Mouse (Mus musculus): ENCODE results near the gene Maml2. TPM values are rescaled to one million over a fixed set of nuclear protein-coding genes. Genes with fewer than 3 reads are reported as not detected.

The Maml2 gene
- polyA plus RNA-seq, 1 experiment from 2014 or later, result 11.6 TPM

- Histone ChIP-seq H3K36me3 (no peaks in the 10 kb centered on the region), H3K27ac (ENCODE audit: poor library complexity, severe bottlenecking) (no peak overlapping the region), H3K4me3 (no peak overlapping the region), H3K9me3 (replicated peaks) (no peaks in the 10 kb centered on the region), H3K4me1 (replicated peaks) (peaks cover 77% of the 10 kb centered on the region), H3K4me2 (no peak overlapping the region), H3K27me3 (replicated peaks) (no peaks in the 10 kb centered on the region), H3K9ac (no peak overlapping the region)
- 20% methylated on average over 2 of the region's 2 CpGs for WGBS
- ATAC-seq (ENCODE audit: insufficient number of reproducible peaks, low FRiP score), result no peak
These were observed 13.3 kb downstream of the Maml2 start for GRCm38 (mm10) chr9:13311094-13311493.

DNA sequence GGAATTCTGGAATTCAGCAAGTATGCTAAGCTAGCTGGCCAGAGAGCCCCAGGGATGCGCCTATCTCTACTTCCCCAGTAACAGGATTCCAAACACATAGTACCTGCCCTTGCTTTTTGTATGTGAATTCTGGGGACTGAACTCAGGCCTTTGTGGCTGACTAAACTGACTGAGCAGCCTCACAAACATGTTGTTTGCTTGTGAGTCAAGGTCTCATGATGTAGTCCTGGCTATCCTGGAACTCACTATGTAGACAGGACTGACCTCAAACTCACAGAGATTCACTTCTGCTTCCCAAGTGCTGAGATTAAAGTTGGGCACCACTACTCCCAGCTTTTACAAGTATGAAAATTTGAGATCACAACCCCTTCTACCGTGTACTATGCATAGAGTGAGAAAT is 16.2 kb downstream of the Maml2 start:
- H3K4me3 ChIP-seq, result no peak overlapping the region
- 89% methylated on average over 2 of the region's 2 CpGs for WGBS
- ATAC-seq (ENCODE audit: insufficient number of reproducible peaks, low FRiP score), result no peak
- H3K9me3 ChIP-seq (replicated peaks), result no peaks in the 10 kb centered on the region
- H3K4me1 ChIP-seq (replicated peaks), result peaks cover 63% of the 10 kb centered on the region
- no peaks in the 10 kb centered on the region for H3K27me3 ChIP-seq (replicated peaks)
- H3K27ac ChIP-seq (ENCODE audit: poor library complexity, severe bottlenecking), result no peak overlapping the region
- no peaks in the 10 kb centered on the region for H3K36me3 ChIP-seq
- no peak overlapping the region for H3K4me2 ChIP-seq
- no peak overlapping the region for H3K9ac ChIP-seq

DNA sequence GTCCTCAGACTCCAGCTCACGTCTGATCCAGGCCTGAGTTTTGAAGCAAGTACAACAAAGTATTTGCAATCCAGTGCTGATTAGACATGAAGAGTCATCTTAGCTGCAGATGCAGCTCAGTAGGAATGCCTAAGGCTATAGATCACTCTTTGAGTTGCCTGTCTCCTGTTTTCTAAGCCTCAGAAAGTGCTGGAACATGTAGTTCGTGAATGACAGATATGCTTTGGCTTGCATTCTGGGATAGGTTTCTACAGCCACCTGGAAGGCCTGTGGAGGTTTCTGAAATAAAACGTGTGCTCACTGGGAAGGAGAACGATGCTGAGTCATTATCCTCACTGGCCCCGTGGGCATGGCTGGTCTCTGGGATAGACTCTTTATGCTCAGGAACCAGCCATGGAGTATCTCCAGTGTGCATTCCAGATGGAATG is 16.8 kb downstream of the Maml2 start:
- H3K9ac ChIP-seq, result no peak overlapping the region
- H3K4me3 ChIP-seq, result no peak overlapping the region
- no peaks in the 10 kb centered on the region for H3K36me3 ChIP-seq
- no peaks in the 10 kb centered on the region for H3K27me3 ChIP-seq (replicated peaks)
- WGBS, result 50% methylated on average over 5 of the region's 5 CpGs
- H3K4me2 ChIP-seq, result no peak overlapping the region
- no peak overlapping the region for H3K27ac ChIP-seq (ENCODE audit: poor library complexity, severe bottlenecking)
- H3K9me3 ChIP-seq (replicated peaks), result no peaks in the 10 kb centered on the region
- H3K4me1 ChIP-seq (replicated peaks), result peaks cover 62% of the 10 kb centered on the region
- ATAC-seq (ENCODE audit: insufficient number of reproducible peaks, low FRiP score), result no peak

DNA sequence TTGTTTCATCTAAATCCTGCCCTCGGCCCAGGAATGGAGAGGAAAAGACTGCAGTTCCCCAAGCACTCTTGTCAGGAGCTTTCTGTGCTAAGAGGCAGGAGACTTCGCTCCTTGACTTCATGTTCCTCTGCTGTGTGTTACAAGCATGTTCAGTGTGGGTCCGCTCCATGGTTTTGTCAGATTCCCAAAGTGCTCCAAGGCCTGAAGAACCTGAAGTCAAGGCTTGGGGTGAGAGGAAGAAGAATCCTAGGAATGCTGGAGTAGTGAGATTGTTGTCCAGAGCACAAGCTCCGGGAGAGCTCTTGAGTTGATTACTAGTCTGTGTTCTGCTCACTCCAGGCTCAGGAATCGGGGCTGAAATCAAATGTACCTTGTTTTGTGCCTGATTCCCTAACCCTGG is 17.6 kb downstream of the Maml2 start:
- no peaks in the 10 kb centered on the region for H3K27me3 ChIP-seq (replicated peaks)
- no peak overlapping the region for H3K4me3 ChIP-seq
- peak overlapping the region; percentile 16 for H3K4me2 ChIP-seq
- ATAC-seq (ENCODE audit: insufficient number of reproducible peaks, low FRiP score), result no peak
- H3K27ac ChIP-seq (ENCODE audit: poor library complexity, severe bottlenecking), result peak overlapping the region; percentile 40
- H3K9me3 ChIP-seq (replicated peaks), result no peaks in the 10 kb centered on the region
- no peaks in the 10 kb centered on the region for H3K36me3 ChIP-seq
- 0 out of 2 replicates have a peak overlapping the region, but pooled peaks have one; percentile 48 for H3K9ac ChIP-seq
- 43% methylated on average over 5 of the region's 5 CpGs for WGBS
- H3K4me1 ChIP-seq (replicated peaks), result peaks cover 61% of the 10 kb centered on the region

- no peaks in the 10 kb centered on the region for H3K27me3 ChIP-seq (replicated peaks)
- H3K36me3 ChIP-seq, result no peaks in the 10 kb centered on the region
- H3K4me3 ChIP-seq, result no peak overlapping the region
- H3K9me3 ChIP-seq (replicated peaks), result no peaks in the 10 kb centered on the region
- ATAC-seq (ENCODE audit: insufficient number of reproducible peaks, low FRiP score), result no peak
- 94% methylated on average over 2 of the region's 2 CpGs for WGBS
- no peak overlapping the region for H3K27ac ChIP-seq (ENCODE audit: poor library complexity, severe bottlenecking)
- H3K4me2 ChIP-seq, result no peak overlapping the region
- H3K9ac ChIP-seq, result no peak overlapping the region
- peaks cover 69% of the 10 kb centered on the region for H3K4me1 ChIP-seq (replicated peaks)
These were observed 21.8 kb downstream of the Maml2 start for GRCm38 (mm10) chr9:13319566-13319965.

- peak overlapping the region; percentile 24 for H3K27ac ChIP-seq (ENCODE audit: poor library complexity, severe bottlenecking)
- H3K4me2 ChIP-seq, result no peak overlapping the region
- no peaks in the 10 kb centered on the region for H3K27me3 ChIP-seq (replicated peaks)
- no peak overlapping the region for H3K9ac ChIP-seq
- ATAC-seq (ENCODE audit: insufficient number of reproducible peaks, low FRiP score), result no peak
- H3K9me3 ChIP-seq (replicated peaks), result no peaks in the 10 kb centered on the region
- H3K36me3 ChIP-seq, result no peaks in the 10 kb centered on the region
- H3K4me1 ChIP-seq (replicated peaks), result peaks cover 56% of the 10 kb centered on the region
- H3K4me3 ChIP-seq, result no peak overlapping the region
- WGBS, result 28% methylated on average over 5 of the region's 5 CpGs
These were observed 23.1 kb downstream of the Maml2 start for GRCm38 (mm10) chr9:13320800-13321364.

DNA sequence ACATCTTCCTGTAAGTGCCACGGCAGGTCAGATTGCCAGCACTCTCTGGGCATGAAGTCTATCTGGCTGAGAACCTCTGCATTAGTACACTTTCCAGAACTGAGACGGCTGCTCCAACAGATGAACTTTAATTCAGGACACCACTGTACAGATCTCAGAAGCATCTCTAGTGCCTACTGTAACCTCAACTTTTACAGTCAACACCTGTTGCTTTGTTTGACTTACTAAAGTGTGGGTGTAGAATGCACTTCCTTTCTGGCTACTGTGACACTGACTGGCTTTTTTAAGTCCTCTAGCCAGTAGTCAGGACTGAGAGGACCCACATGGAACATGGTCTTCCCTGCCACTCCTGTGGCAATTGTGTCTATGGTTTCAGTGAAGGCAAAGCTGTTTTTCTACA is 25.3 kb downstream of the Maml2 start:
- no peaks in the 10 kb centered on the region for H3K9me3 ChIP-seq (replicated peaks)
- peaks cover 43% of the 10 kb centered on the region for H3K4me1 ChIP-seq (replicated peaks)
- WGBS, result 63% methylated on average over 2 of the region's 2 CpGs
- H3K4me2 ChIP-seq, result no peak overlapping the region
- peak overlapping the region; percentile 74 for H3K27ac ChIP-seq (ENCODE audit: poor library complexity, severe bottlenecking)
- ATAC-seq (ENCODE audit: insufficient number of reproducible peaks, low FRiP score), result no peak
- no peaks in the 10 kb centered on the region for H3K27me3 ChIP-seq (replicated peaks)
- H3K36me3 ChIP-seq, result no peaks in the 10 kb centered on the region
- H3K9ac ChIP-seq, result no peak overlapping the region
- no peak overlapping the region for H3K4me3 ChIP-seq

GRCm38 (mm10) chr9:13323612-13324011 is 25.9 kb downstream of the Maml2 start:
- H3K9me3 ChIP-seq (replicated peaks), result no peaks in the 10 kb centered on the region
- WGBS, result 19% methylated on average over 1 of the region's 1 CpGs
- peak overlapping the region; percentile 74 for H3K27ac ChIP-seq (ENCODE audit: poor library complexity, severe bottlenecking)
- H3K4me2 ChIP-seq, result peak overlapping the region; percentile 1; the same call in 1 of the 2 replicates
- no peaks in the 10 kb centered on the region for H3K36me3 ChIP-seq
- no peaks in the 10 kb centered on the region for H3K27me3 ChIP-seq (replicated peaks)
- H3K9ac ChIP-seq, result no peak overlapping the region
- ATAC-seq (ENCODE audit: insufficient number of reproducible peaks, low FRiP score), result peak; percentile 53; the same call in 1 of the 2 replicates
- peaks cover 43% of the 10 kb centered on the region for H3K4me1 ChIP-seq (replicated peaks)
- no peak overlapping the region for H3K4me3 ChIP-seq

DNA sequence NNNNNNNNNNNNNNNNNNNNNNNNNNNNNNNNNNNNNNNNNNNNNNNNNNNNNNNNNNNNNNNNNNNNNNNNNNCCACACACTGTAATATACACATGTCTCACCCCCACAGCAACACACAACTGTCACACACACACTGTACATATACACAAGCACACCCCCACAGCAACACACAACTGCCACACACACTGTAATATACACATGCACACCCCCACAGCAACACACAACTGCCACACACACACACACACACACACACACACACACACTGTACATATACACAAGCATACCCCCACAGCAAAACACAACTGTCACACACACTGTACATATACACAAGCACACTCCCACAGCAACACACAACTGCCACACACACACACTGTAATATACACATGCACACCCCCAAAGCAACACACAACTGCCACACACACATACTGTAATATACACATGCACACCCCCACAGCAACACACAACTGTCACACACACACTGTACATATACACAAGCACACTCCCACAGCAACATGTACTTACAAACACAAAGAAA is 116.5 kb downstream of the Maml2 start:
- no peak overlapping the region for H3K27ac ChIP-seq (ENCODE audit: poor library complexity, severe bottlenecking)
- no peak overlapping the region for H3K4me2 ChIP-seq
- H3K27me3 ChIP-seq (replicated peaks), result no peaks in the 10 kb centered on the region
- no peaks in the 10 kb centered on the region for H3K4me1 ChIP-seq (replicated peaks)
- H3K9me3 ChIP-seq (replicated peaks), result no peaks in the 10 kb centered on the region
- no peak overlapping the region for H3K9ac ChIP-seq
- peaks cover 7% of the 10 kb centered on the region for H3K36me3 ChIP-seq
- no peak overlapping the region for H3K4me3 ChIP-seq
- ATAC-seq (ENCODE audit: insufficient number of reproducible peaks, low FRiP score), result no peak

- H3K4me3 ChIP-seq, result peak overlapping the region; percentile 16; the same call in 1 of the 2 replicates
- no peaks in the 10 kb centered on the region for H3K9me3 ChIP-seq (replicated peaks)
- peak overlapping the region; percentile 90 for H3K27ac ChIP-seq (ENCODE audit: poor library complexity, severe bottlenecking)
- H3K4me2 ChIP-seq, result peak overlapping the region; percentile 50
- peak; percentile 87 for ATAC-seq (ENCODE audit: insufficient number of reproducible peaks, low FRiP score)
- no peaks in the 10 kb centered on the region for H3K27me3 ChIP-seq (replicated peaks)
- peak overlapping the region; percentile 40; the same call in 1 of the 2 replicates for H3K9ac ChIP-seq
- 21% methylated on average over 7 of the region's 7 CpGs for WGBS
- no peaks in the 10 kb centered on the region for H3K36me3 ChIP-seq
- H3K4me1 ChIP-seq (replicated peaks), result peaks cover 47% of the 10 kb centered on the region
These were observed 127.5 kb downstream of the Maml2 start for GRCm38 (mm10) chr9:13425031-13425940.

- H3K27me3 ChIP-seq (replicated peaks), result no peaks in the 10 kb centered on the region
- WGBS, result 36% methylated on average over 2 of the region's 2 CpGs
- no peak overlapping the region for H3K4me3 ChIP-seq
- ATAC-seq (ENCODE audit: insufficient number of reproducible peaks, low FRiP score), result no peak
- peak overlapping the region; percentile 52; the same call in 1 of the 2 replicates for H3K27ac ChIP-seq (ENCODE audit: poor library complexity, severe bottlenecking)
- H3K4me1 ChIP-seq (replicated peaks), result peaks cover 69% of the 10 kb centered on the region
- no peak overlapping the region for H3K9ac ChIP-seq
- no peak overlapping the region for H3K4me2 ChIP-seq
- H3K9me3 ChIP-seq (replicated peaks), result no peaks in the 10 kb centered on the region
- no peaks in the 10 kb centered on the region for H3K36me3 ChIP-seq
These were observed 131.8 kb downstream of the Maml2 start for GRCm38 (mm10) chr9:13429477-13430125.

Measured in heart, embryonic 12.5 days (tissue).